Mouse (Mus musculus) liver, embryonic 13.5 days (tissue): ENCODE results near the gene Hand2. TPM values are rescaled to one million over a fixed set of nuclear protein-coding genes. Genes with fewer than 3 reads are reported as not detected.

Source experiments
- ATAC-seq: fragments of 200-750 bp; cut with Nextera tagmentation; 2 replicates; pipeline ENCODE4 v1.8.0; 2017; ENCODE audit warnings: low read depth, mild to moderate bottlenecking, moderate number of reproducible peaks, moderate library complexity
- DNase-seq: peaks from one replicate; pipeline ENCODE4 v3.0.0; 2022
- H3K27ac ChIP-seq: fragments of 300-500 bp; sonication (generic); 2 replicates; pipeline ENCODE4 v1.5.1; 2015; ENCODE audit warnings: moderate library complexity, mild to moderate bottlenecking, inconsistent platforms
- H3K27me3 ChIP-seq: fragments of 300-500 bp; sonication (generic); 2 replicates; pipeline ENCODE4 v1.6.1; 2015; ENCODE audit warnings: mild to moderate bottlenecking, inconsistent platforms
- H3K36me3 ChIP-seq: fragments of 300-500 bp; sonication (generic); 2 replicates; pipeline ENCODE4 v1.6.1; 2015; ENCODE audit warnings: mild to moderate bottlenecking, inconsistent platforms
- H3K4me1 ChIP-seq: fragments of 300-500 bp; sonication (generic); replicated peaks from 2 replicates; pipeline ENCODE4 v1.6.1; 2015; ENCODE audit warnings: inconsistent platforms
- H3K4me2 ChIP-seq: fragments of 300-500 bp; sonication (generic); 2 replicates; pipeline ENCODE4 v1.6.1; 2015; ENCODE audit warnings: inconsistent platforms, mild to moderate bottlenecking, moderate library complexity
- H3K4me3 ChIP-seq: fragments of 300-500 bp; sonication (generic); replicated peaks from 2 replicates; pipeline ENCODE4 v1.5.1; 2015; ENCODE audit warnings: mild to moderate bottlenecking, inconsistent platforms
- H3K9ac ChIP-seq: fragments of 300-500 bp; sonication (generic); 2 replicates; pipeline ENCODE4 v1.6.1; 2015; ENCODE audit warnings: mild to moderate bottlenecking, inconsistent platforms
- H3K9me3 ChIP-seq: fragments of 300-500 bp; sonication (generic); replicated peaks from 2 replicates; pipeline ENCODE4 v1.6.1; 2016; ENCODE audit warnings: inconsistent platforms
- WGBS: fragments of 180-500 bp; shearing (Covaris S2); methylation state at CpG from one replicate; pipeline ENCODE4 v1.1.7; 2015; ENCODE audit not compliant: insufficient replicate concordance; 5-methylcytosine and 5-hydroxymethylcytosine counted together
- polyA plus RNA-seq: library from polyadenylated mRNA; unstranded; fragments of >200 nt; fragmentation: Nextera tagmentation; extraction: Ambion mirVana; gene quantifications from 2 replicates; pipeline ENCODE4 v1.2.1, GENCODE M21; 2015

Hand2 gene
- polyA plus RNA-seq, 1 experiment from 2014 or later: 0.81 TPM

GRCm38 (mm10) chr8:57362881-57363280 is 42.1 kb downstream of the Hand2 start:
- Histone ChIP-seq H3K36me3 (no peaks in the 10 kb centered on the region), H3K4me1 (no peaks in the 10 kb centered on the region), H3K4me3 (no peak overlapping the region), H3K27me3 (no peaks in the 10 kb centered on the region), H3K9me3 (no peaks in the 10 kb centered on the region), H3K4me2 (no peak overlapping the region), H3K9ac (no peak overlapping the region), H3K27ac (no peak overlapping the region)
- 57% methylated on average over 2 of the region's 2 CpGs for WGBS
- DNase-seq: no peak
- ATAC-seq: no peak

DNA sequence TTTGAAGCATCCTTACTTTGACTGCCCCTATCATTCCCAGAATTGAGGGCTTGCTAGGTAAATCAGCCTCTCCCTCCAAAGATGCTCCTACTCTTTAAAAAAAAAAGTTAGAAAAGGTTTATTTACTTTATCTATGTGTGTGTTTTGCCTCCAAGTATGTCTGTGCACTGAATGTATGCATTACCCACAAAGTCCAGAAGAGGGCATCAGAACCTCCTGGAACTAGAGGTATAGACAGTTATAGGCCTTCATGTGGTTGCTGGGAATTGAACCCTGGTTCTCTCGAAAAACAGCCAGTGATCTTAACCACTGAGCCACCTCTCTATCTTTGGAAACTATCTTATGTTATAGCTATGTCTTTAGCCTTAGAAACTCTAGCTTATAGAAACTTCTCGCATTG is 53.3 kb downstream of the Hand2 start:
- Histone ChIP-seq H3K36me3 (no peaks in the 10 kb centered on the region), H3K27me3 (no peaks in the 10 kb centered on the region), H3K9me3 (no peaks in the 10 kb centered on the region), H3K27ac (no peak overlapping the region), H3K4me3 (no peak overlapping the region), H3K4me1 (no peaks in the 10 kb centered on the region), H3K9ac (no peak overlapping the region), H3K4me2 (no peak overlapping the region)
- ATAC-seq (no peak), DNase-seq (no peak)
- WGBS: 56% methylated on average over 2 of the region's 2 CpGs

Other genes starting within 250 kb of the Hand2 start
- gene Scrg1, start 134.9 kb downstream of the Hand2 start, polyA plus RNA-seq: 0.15 TPM in 1 of 2 replicates, not detected in the other
- 14.5 and 14.7 TPM in 2 replicates for gene Sap30, start 166.9 kb downstream of the Hand2 start, polyA plus RNA-seq
- 404 and 474 TPM in 2 replicates for gene Hmgb2, start 190.9 kb downstream of the Hand2 start, polyA plus RNA-seq